Mouse (Mus musculus): ENCODE data around the gene Serpinb7. TPM values are rescaled to one million over a fixed set of nuclear protein-coding genes. Genes with fewer than 3 reads are reported as not detected.
A peak's percentile ranks its signal among the peaks of the same experiment; 100 is the strongest.

Gene Serpinb7
- not detected in 2 replicates for total RNA-seq (2014; rRNA removed; ENCODE audit: low replicate concordance)
- not detected in 2 replicates for polyA plus RNA-seq (2015; fragmentation: Nextera tagmentation; extraction: Ambion mirVana)

DNA sequence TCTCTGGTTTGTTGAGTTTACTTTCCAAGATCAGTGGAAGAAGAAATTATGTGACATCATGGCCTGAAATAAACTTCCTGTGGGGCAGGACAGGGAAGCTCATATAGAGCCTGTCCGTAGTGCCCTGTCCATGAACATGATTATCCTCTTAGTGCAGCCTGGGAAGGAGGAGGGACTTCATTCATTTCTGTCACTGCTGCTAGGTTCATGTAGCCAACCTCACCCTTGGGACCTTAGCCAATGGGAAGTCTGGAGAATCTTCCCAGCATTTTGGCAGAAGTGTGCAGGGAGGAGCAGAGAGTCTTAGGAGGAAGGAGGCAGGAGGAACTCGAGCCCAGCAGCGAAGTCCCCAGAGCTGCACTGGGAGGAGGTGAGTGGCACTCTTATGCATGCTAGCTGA lies at the start of gene Serpinb7:
Serpinb7 (plus strand) TSS at position 301 of the 400 bp plus-strand sequence.
- H3K9me3 ChIP-seq (replicated peaks; ENCODE audit: control insufficient read depth, low read length), result no peaks in the 10 kb centered on the region
- H3K4me3 ChIP-seq (ENCODE audit: low read depth, low read length), result no peak within 1 kb of the TSS
- H3K27me3 ChIP-seq (ENCODE audit: control insufficient read depth, insufficient read depth, low read length), result no peaks in the 10 kb centered on the region
- WGBS, result 67% methylated on average over 3 of the region's 3 CpGs
- no peak for ATAC-seq (ENCODE audit: insufficient read depth, low read depth)
- TF ChIP-seq CTCF (IDR thresholded peaks at IDR 0.05; ENCODE audit: low read depth) (no peak), EP300 (IDR thresholded peaks at IDR 0.05; ENCODE audit: low read depth) (no peak)
- DNase-seq (ENCODE audit: low spot score), result no peak
- no peaks in the 10 kb centered on the region for H3K36me3 ChIP-seq (replicated peaks; ENCODE audit: control insufficient read depth, insufficient read depth, low read length)
- H3K4me1 ChIP-seq (ENCODE audit: control insufficient read depth, insufficient read depth), result no peaks in the 10 kb centered on the region
- H3K27ac ChIP-seq (ENCODE audit: low read depth), result no peak within 1 kb of the TSS
- no peak within 1 kb of the TSS for H3K9ac ChIP-seq (replicated peaks; ENCODE audit: low read depth, low read length)
- H3K4me2 ChIP-seq (ENCODE audit: low read depth, low read length), result no peak within 1 kb of the TSS

DNA sequence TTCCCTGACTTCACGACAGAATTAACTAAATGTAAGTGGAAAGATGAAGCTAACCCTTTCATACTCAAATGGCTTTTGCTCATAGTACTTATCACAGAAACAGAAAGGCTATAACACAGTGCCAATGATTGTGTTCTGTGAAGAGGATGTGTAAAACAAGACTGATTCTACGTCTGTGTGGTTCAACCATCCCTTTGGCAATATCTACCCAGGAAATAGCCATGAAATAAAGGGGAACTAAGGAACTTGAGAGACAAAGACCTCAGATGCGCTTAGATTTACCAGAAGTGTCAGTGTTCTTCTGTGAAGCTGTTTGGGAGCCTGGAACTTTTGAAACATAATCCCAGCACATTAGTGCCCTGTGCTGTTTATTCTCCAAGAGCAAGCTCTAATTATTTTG lies 49.1 kb upstream of the Serpinb7 start:
- no peaks in the 10 kb centered on the region for H3K9me3 ChIP-seq (replicated peaks; ENCODE audit: control insufficient read depth, low read length)
- ATAC-seq (ENCODE audit: insufficient read depth, low read depth) (no peak), DNase-seq (ENCODE audit: low spot score) (no peak)
- H3K4me1 ChIP-seq (ENCODE audit: control insufficient read depth, insufficient read depth), result no peaks in the 10 kb centered on the region
- no peak for TF ChIP-seq EP300 (IDR thresholded peaks at IDR 0.05; ENCODE audit: low read depth)
- no peak for TF ChIP-seq CTCF (IDR thresholded peaks at IDR 0.05; ENCODE audit: low read depth)
- no peaks in the 10 kb centered on the region for H3K27me3 ChIP-seq (ENCODE audit: control insufficient read depth, insufficient read depth, low read length)
- no peak overlapping the region for H3K4me3 ChIP-seq (ENCODE audit: low read depth, low read length)
- WGBS, result 54% methylated on average over 3 of the region's 3 CpGs
- H3K36me3 ChIP-seq (replicated peaks; ENCODE audit: control insufficient read depth, insufficient read depth, low read length), result no peaks in the 10 kb centered on the region
- no peak overlapping the region for H3K4me2 ChIP-seq (ENCODE audit: low read depth, low read length)
- H3K27ac ChIP-seq (ENCODE audit: low read depth), result no peak overlapping the region
- H3K9ac ChIP-seq (replicated peaks; ENCODE audit: low read depth, low read length), result no peak overlapping the region

DNA sequence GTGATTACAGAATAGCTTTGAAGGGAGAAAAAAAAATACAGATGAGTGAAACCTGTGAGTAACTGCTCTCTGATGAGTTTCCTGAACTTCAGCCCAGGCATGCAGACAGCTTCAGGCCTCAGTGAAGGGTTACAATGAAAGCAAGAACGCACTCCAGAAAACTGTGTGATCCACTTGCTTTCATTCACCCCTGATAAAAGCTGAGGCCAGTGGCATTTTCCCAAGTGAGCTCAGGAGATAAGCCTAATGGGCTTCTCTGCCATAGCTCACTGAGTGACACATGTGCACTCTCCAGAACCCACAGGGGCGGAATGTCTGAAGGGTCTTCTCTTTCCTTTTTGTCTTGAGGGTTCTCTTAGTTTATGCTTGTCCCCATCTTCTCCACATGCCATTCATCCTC lies 48.3 kb upstream of the Serpinb7 start:
- Histone ChIP-seq H3K4me1 (ENCODE audit: control insufficient read depth, insufficient read depth) (no peaks in the 10 kb centered on the region), H3K4me2 (ENCODE audit: low read depth, low read length) (no peak overlapping the region), H3K27me3 (ENCODE audit: control insufficient read depth, insufficient read depth, low read length) (no peaks in the 10 kb centered on the region), H3K27ac (ENCODE audit: low read depth) (no peak overlapping the region), H3K9me3 (replicated peaks; ENCODE audit: control insufficient read depth, low read length) (no peaks in the 10 kb centered on the region), H3K36me3 (replicated peaks; ENCODE audit: control insufficient read depth, insufficient read depth, low read length) (no peaks in the 10 kb centered on the region), H3K4me3 (ENCODE audit: low read depth, low read length) (no peak overlapping the region), H3K9ac (replicated peaks; ENCODE audit: low read depth, low read length) (no peak overlapping the region)
- 34% methylated on average over 2 of the region's 2 CpGs for WGBS
- no peak for ATAC-seq (ENCODE audit: insufficient read depth, low read depth)
- DNase-seq (ENCODE audit: low spot score), result no peak
- TF ChIP-seq CTCF (IDR thresholded peaks at IDR 0.05; ENCODE audit: low read depth), result no peak
- no peak for TF ChIP-seq EP300 (IDR thresholded peaks at IDR 0.05; ENCODE audit: low read depth)

DNA sequence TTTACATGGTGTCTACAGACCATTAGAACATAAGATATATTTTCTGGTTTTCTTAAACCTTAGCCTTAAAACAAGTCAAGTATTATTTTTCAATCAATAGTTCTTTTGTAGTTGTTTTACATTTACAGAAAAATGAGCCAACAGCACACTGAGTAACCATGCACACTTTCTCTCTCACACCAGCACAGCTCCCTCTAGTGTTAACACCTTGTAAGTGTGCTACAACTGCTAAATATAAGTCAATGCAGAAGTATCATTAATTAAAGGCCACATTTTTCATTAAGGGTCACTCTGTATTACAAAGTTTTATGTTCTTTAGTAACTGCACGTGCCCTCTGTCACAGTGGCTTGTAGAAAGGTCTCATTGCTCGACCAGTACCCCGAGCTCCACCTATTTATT lies 46.4 kb upstream of the Serpinb7 start:
- no peak overlapping the region for H3K4me3 ChIP-seq (ENCODE audit: low read depth, low read length)
- WGBS, result 29% methylated on average over 3 of the region's 3 CpGs
- no peak overlapping the region for H3K4me2 ChIP-seq (ENCODE audit: low read depth, low read length)
- H3K9ac ChIP-seq (replicated peaks; ENCODE audit: low read depth, low read length), result no peak overlapping the region
- TF ChIP-seq EP300 (IDR thresholded peaks at IDR 0.05; ENCODE audit: low read depth) (no peak), CTCF (IDR thresholded peaks at IDR 0.05; ENCODE audit: low read depth) (peak; percentile 18; the same call in 1 of the 2 replicates)
- H3K27ac ChIP-seq (ENCODE audit: low read depth), result no peak overlapping the region
- no peaks in the 10 kb centered on the region for H3K9me3 ChIP-seq (replicated peaks; ENCODE audit: control insufficient read depth, low read length)
- no peaks in the 10 kb centered on the region for H3K27me3 ChIP-seq (ENCODE audit: control insufficient read depth, insufficient read depth, low read length)
- no peak for DNase-seq (ENCODE audit: low spot score)
- H3K36me3 ChIP-seq (replicated peaks; ENCODE audit: control insufficient read depth, insufficient read depth, low read length), result no peaks in the 10 kb centered on the region
- no peaks in the 10 kb centered on the region for H3K4me1 ChIP-seq (ENCODE audit: control insufficient read depth, insufficient read depth)
- no peak for ATAC-seq (ENCODE audit: insufficient read depth, low read depth)

DNA sequence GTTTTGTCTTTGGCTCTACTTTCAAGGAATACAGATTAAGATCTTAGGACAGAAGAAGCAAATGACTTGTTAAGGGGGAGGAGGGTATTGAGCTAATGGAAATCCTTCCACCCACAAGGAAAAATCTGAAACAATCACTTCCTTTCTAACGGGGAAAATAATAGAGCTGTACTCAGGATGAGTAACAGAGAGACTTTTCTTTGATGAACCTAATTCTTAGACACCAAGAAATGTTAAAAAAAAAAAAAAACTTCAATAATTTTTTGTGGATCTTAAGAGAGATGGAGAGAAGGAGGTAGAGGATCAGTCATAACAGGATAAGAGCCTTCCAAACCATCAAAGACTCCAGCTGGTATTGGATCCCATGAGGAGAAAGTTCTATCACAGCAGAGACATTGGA lies 38.6 kb upstream of the Serpinb7 start, which contains the start of gene Serpinb11:
Serpinb11 (plus strand) TSS at position 301 of the 400 bp plus-strand sequence.
- Histone ChIP-seq H3K9ac (replicated peaks; ENCODE audit: low read depth, low read length) (no peak within 1 kb of the TSS), H3K27me3 (ENCODE audit: control insufficient read depth, insufficient read depth, low read length) (no peaks in the 10 kb centered on the region), H3K27ac (ENCODE audit: low read depth) (no peak within 1 kb of the TSS), H3K4me3 (ENCODE audit: low read depth, low read length) (no peak within 1 kb of the TSS), H3K4me2 (ENCODE audit: low read depth, low read length) (no peak within 1 kb of the TSS), H3K36me3 (replicated peaks; ENCODE audit: control insufficient read depth, insufficient read depth, low read length) (no peaks in the 10 kb centered on the region), H3K9me3 (replicated peaks; ENCODE audit: control insufficient read depth, low read length) (no peaks in the 10 kb centered on the region), H3K4me1 (ENCODE audit: control insufficient read depth, insufficient read depth) (no peaks in the 10 kb centered on the region)
- 33% methylated on average over 1 of the region's 1 CpGs for WGBS
- no peak for DNase-seq (ENCODE audit: low spot score)
- no peak for TF ChIP-seq CTCF (IDR thresholded peaks at IDR 0.05; ENCODE audit: low read depth)
- TF ChIP-seq EP300 (IDR thresholded peaks at IDR 0.05; ENCODE audit: low read depth), result no peak
- no peak for ATAC-seq (ENCODE audit: insufficient read depth, low read depth)

DNA sequence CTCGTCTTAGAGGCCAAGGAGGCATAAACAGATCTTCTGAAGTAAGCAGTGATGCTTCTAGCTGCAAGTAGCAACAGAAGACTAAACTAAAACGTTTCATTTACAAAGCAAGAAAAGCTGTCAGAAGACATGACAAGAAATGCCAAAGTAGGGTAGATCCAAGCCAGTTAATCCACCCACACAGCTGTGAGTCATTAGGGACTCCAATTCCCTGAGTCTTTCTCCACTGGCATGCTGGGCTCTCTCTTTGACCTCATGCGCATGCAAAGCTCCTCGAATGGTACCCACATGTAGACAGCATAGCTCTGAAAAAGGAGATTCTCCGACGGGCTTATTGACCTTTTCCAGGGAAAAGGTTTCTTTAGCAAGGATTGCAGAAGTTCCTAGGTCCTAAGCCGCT lies 33.5 kb upstream of the Serpinb7 start:
- Histone ChIP-seq H3K4me3 (ENCODE audit: low read depth, low read length) (no peak overlapping the region), H3K9ac (replicated peaks; ENCODE audit: low read depth, low read length) (no peak overlapping the region), H3K4me2 (ENCODE audit: low read depth, low read length) (no peak overlapping the region), H3K27me3 (ENCODE audit: control insufficient read depth, insufficient read depth, low read length) (no peaks in the 10 kb centered on the region), H3K4me1 (ENCODE audit: control insufficient read depth, insufficient read depth) (no peaks in the 10 kb centered on the region), H3K36me3 (replicated peaks; ENCODE audit: control insufficient read depth, insufficient read depth, low read length) (no peaks in the 10 kb centered on the region), H3K9me3 (replicated peaks; ENCODE audit: control insufficient read depth, low read length) (no peaks in the 10 kb centered on the region), H3K27ac (ENCODE audit: low read depth) (no peak overlapping the region)
- no peak for TF ChIP-seq EP300 (IDR thresholded peaks at IDR 0.05; ENCODE audit: low read depth)
- no peak for TF ChIP-seq CTCF (IDR thresholded peaks at IDR 0.05; ENCODE audit: low read depth)
- 66% methylated on average over 7 of the region's 7 CpGs for WGBS
- no peak for ATAC-seq (ENCODE audit: insufficient read depth, low read depth)
- no peak for DNase-seq (ENCODE audit: low spot score)
